Mouse (Mus musculus): Measurements from ENCODE around the gene Meis1. TPM values are rescaled to one million over a fixed set of nuclear protein-coding genes. Genes with fewer than 3 reads are reported as not detected.
A peak's percentile ranks its signal among the peaks of the same experiment; 100 is the strongest.

Gene Meis1
- polyA plus RNA-seq, 1 experiment from 2014 or later = 132 TPM

GRCm38 (mm10) chr11:18872118-18872751 lies 146.6 kb downstream of the Meis1 start:
- DNase-seq (ENCODE audit: low spot score) (no peak), ATAC-seq (ENCODE audit: low FRiP score) (no peak)
- peak overlapping the region; percentile 93 for H3K27ac ChIP-seq (ENCODE audit: low read depth, low read length)
- H3K9ac ChIP-seq (ENCODE audit: low read depth, low read length) = peak overlapping the region; percentile 85; the same call in 1 of the 2 replicates
- H3K4me3 ChIP-seq (ENCODE audit: low read depth, low read length) = peak overlapping the region; percentile 47
- H3K4me2 ChIP-seq (replicated peaks; ENCODE audit: low read depth, low read length) = peak overlapping the region; percentile 94
- no peaks in the 10 kb centered on the region for H3K9me3 ChIP-seq (ENCODE audit: control insufficient read depth, low read length)
- no peaks in the 10 kb centered on the region; the same call in 1 of the 2 replicates for H3K27me3 ChIP-seq (ENCODE audit: control insufficient read depth, insufficient read depth, low read length)
- under 1% methylated on average over 12 of the region's 12 CpGs for WGBS
- H3K36me3 ChIP-seq (ENCODE audit: control insufficient read depth, insufficient read depth, low read length) = no peaks in the 10 kb centered on the region
- peaks cover 15% of the 10 kb centered on the region for H3K4me1 ChIP-seq (replicated peaks; ENCODE audit: control insufficient read depth, insufficient read depth, low read length)

- H3K9ac ChIP-seq (ENCODE audit: low read depth, low read length) = peak overlapping the region; percentile 85
- H3K4me2 ChIP-seq (replicated peaks; ENCODE audit: low read depth, low read length) = peak overlapping the region; percentile 94
- no peaks in the 10 kb centered on the region for H3K36me3 ChIP-seq (ENCODE audit: control insufficient read depth, insufficient read depth, low read length)
- under 1% methylated on average over 57 of the region's 58 CpGs for WGBS
- H3K4me1 ChIP-seq (replicated peaks; ENCODE audit: control insufficient read depth, insufficient read depth, low read length) = peaks cover 15% of the 10 kb centered on the region
- no peaks in the 10 kb centered on the region; the same call in 1 of the 2 replicates for H3K27me3 ChIP-seq (ENCODE audit: control insufficient read depth, insufficient read depth, low read length)
- ATAC-seq (ENCODE audit: low FRiP score) = peak; percentile 51
- H3K9me3 ChIP-seq (ENCODE audit: control insufficient read depth, low read length) = no peaks in the 10 kb centered on the region
- peak overlapping the region; percentile 93 for H3K27ac ChIP-seq (ENCODE audit: low read depth, low read length)
- H3K4me3 ChIP-seq (ENCODE audit: low read depth, low read length) = peak overlapping the region; percentile 47
- peak; percentile 73 for DNase-seq (ENCODE audit: low spot score)
These were observed 147.4 kb downstream of the Meis1 start for GRCm38 (mm10) chr11:18871170-18872081.

- ATAC-seq (ENCODE audit: low FRiP score) = no peak
These were observed 148.5 kb downstream of the Meis1 start for GRCm38 (mm10) chr11:18870121-18870931.

GRCm38 (mm10) chr11:18869429-18869969 lies 149.3 kb downstream of the Meis1 start:
- ATAC-seq (ENCODE audit: low FRiP score) (no peak), DNase-seq (ENCODE audit: low spot score) (no peak)
- Histone ChIP-seq H3K4me1 (replicated peaks; ENCODE audit: control insufficient read depth, insufficient read depth, low read length) (0 out of 2 replicates have a peak, but pooled peaks cover 5% of the 10 kb centered on the region), H3K36me3 (ENCODE audit: control insufficient read depth, insufficient read depth, low read length) (no peaks in the 10 kb centered on the region), H3K9me3 (ENCODE audit: control insufficient read depth, low read length) (no peaks in the 10 kb centered on the region), H3K9ac (ENCODE audit: low read depth, low read length) (no peak overlapping the region), H3K27ac (ENCODE audit: low read depth, low read length) (peak overlapping the region; percentile 93; the same call in 1 of the 2 replicates), H3K4me2 (replicated peaks; ENCODE audit: low read depth, low read length) (no peak overlapping the region), H3K27me3 (ENCODE audit: control insufficient read depth, insufficient read depth, low read length) (no peaks in the 10 kb centered on the region; the same call in 1 of the 2 replicates), H3K4me3 (ENCODE audit: low read depth, low read length) (no peak overlapping the region)
- WGBS = 26% methylated on average over 5 of the region's 6 CpGs

More at GRCm38 (mm10) chr11:18870121-18870931, 148.5 kb downstream of the Meis1 start:
- peak overlapping the region; percentile 47 for H3K4me3 ChIP-seq (ENCODE audit: low read depth, low read length)
- H3K9me3 ChIP-seq (ENCODE audit: control insufficient read depth, low read length) = no peaks in the 10 kb centered on the region
- peaks cover 8% of the 10 kb centered on the region for H3K4me1 ChIP-seq (replicated peaks; ENCODE audit: control insufficient read depth, insufficient read depth, low read length)
- peak; percentile 48 for DNase-seq (ENCODE audit: low spot score)
- H3K9ac ChIP-seq (ENCODE audit: low read depth, low read length) = 0 out of 2 replicates have a peak overlapping the region, but pooled peaks have one; percentile 1
- 1% methylated on average over 25 of the region's 25 CpGs for WGBS
- H3K27me3 ChIP-seq (ENCODE audit: control insufficient read depth, insufficient read depth, low read length) = no peaks in the 10 kb centered on the region; the same call in 1 of the 2 replicates
- peak overlapping the region; percentile 94 for H3K4me2 ChIP-seq (replicated peaks; ENCODE audit: low read depth, low read length)
- H3K36me3 ChIP-seq (ENCODE audit: control insufficient read depth, insufficient read depth, low read length) = no peaks in the 10 kb centered on the region
- H3K27ac ChIP-seq (ENCODE audit: low read depth, low read length) = peak overlapping the region; percentile 93

- DNase-seq (ENCODE audit: low spot score) (no peak), ATAC-seq (ENCODE audit: low FRiP score) (no peak)
- Histone ChIP-seq H3K4me3 (ENCODE audit: low read depth, low read length) (no peak overlapping the region), H3K9me3 (ENCODE audit: control insufficient read depth, low read length) (no peaks in the 10 kb centered on the region), H3K27me3 (ENCODE audit: control insufficient read depth, insufficient read depth, low read length) (no peaks in the 10 kb centered on the region; the same call in 1 of the 2 replicates), H3K36me3 (ENCODE audit: control insufficient read depth, insufficient read depth, low read length) (no peaks in the 10 kb centered on the region), H3K9ac (ENCODE audit: low read depth, low read length) (no peak overlapping the region), H3K4me2 (replicated peaks; ENCODE audit: low read depth, low read length) (no peak overlapping the region), H3K4me1 (replicated peaks; ENCODE audit: control insufficient read depth, insufficient read depth, low read length) (0 out of 2 replicates have a peak, but pooled peaks cover 5% of the 10 kb centered on the region), H3K27ac (ENCODE audit: low read depth, low read length) (no peak overlapping the region)
- 63% methylated on average over 2 of the region's 2 CpGs for WGBS
These were observed 151.1 kb downstream of the Meis1 start for GRCm38 (mm10) chr11:18867665-18868064.

- 58% methylated on average over 6 of the region's 6 CpGs for WGBS
- ATAC-seq (ENCODE audit: low FRiP score) = no peak
These were observed 152.5 kb downstream of the Meis1 start for GRCm38 (mm10) chr11:18866198-18866836.

GRCm38 (mm10) chr11:18850772-18851171 lies 168.0 kb downstream of the Meis1 start:
- no peak for ATAC-seq (ENCODE audit: low FRiP score)
- 81% methylated on average over 4 of the region's 4 CpGs for WGBS
- H3K4me2 ChIP-seq (replicated peaks; ENCODE audit: low read depth, low read length) = no peak overlapping the region

More at GRCm38 (mm10) chr11:18866198-18866836, 152.5 kb downstream of the Meis1 start:
- no peak for DNase-seq (ENCODE audit: low spot score)
- Histone ChIP-seq H3K4me1 (replicated peaks; ENCODE audit: control insufficient read depth, insufficient read depth, low read length) (0 out of 2 replicates have a peak, but pooled peaks cover 5% of the 10 kb centered on the region), H3K4me2 (replicated peaks; ENCODE audit: low read depth, low read length) (no peak overlapping the region), H3K27ac (ENCODE audit: low read depth, low read length) (no peak overlapping the region), H3K9me3 (ENCODE audit: control insufficient read depth, low read length) (no peaks in the 10 kb centered on the region), H3K36me3 (ENCODE audit: control insufficient read depth, insufficient read depth, low read length) (no peaks in the 10 kb centered on the region), H3K27me3 (ENCODE audit: control insufficient read depth, insufficient read depth, low read length) (no peaks in the 10 kb centered on the region; the same call in 1 of the 2 replicates), H3K9ac (ENCODE audit: low read depth, low read length) (no peak overlapping the region), H3K4me3 (ENCODE audit: low read depth, low read length) (no peak overlapping the region)

More at GRCm38 (mm10) chr11:18850772-18851171, 168.0 kb downstream of the Meis1 start:
- Histone ChIP-seq H3K36me3 (ENCODE audit: control insufficient read depth, insufficient read depth, low read length) (no peaks in the 10 kb centered on the region), H3K4me1 (replicated peaks; ENCODE audit: control insufficient read depth, insufficient read depth, low read length) (no peaks in the 10 kb centered on the region), H3K9me3 (ENCODE audit: control insufficient read depth, low read length) (no peaks in the 10 kb centered on the region), H3K27ac (ENCODE audit: low read depth, low read length) (no peak overlapping the region), H3K9ac (ENCODE audit: low read depth, low read length) (no peak overlapping the region), H3K27me3 (ENCODE audit: control insufficient read depth, insufficient read depth, low read length) (no peaks in the 10 kb centered on the region), H3K4me3 (ENCODE audit: low read depth, low read length) (no peak overlapping the region)
- no peak for DNase-seq (ENCODE audit: low spot score)

Measured in hindbrain, embryonic 11.5 days (tissue).